Mouse (Mus musculus) gastrocnemius, adult 2 months (tissue): ENCODE measurements around the gene Ccni. TPM values are rescaled to one million over a fixed set of nuclear protein-coding genes. Genes with fewer than 3 reads are reported as not detected.

Source experiments
- DNase-seq: peaks from one replicate; pipeline ENCODE4 v3.0.0; 2022
- H3K27ac ChIP-seq: fragments of 200-600 bp; 2 replicates; pipeline ENCODE4 v1.8.1; 2022; ENCODE audit warnings: mild to moderate bottlenecking
- H3K4me3 ChIP-seq: fragments of 200-600 bp; 2 replicates; pipeline ENCODE4 v1.8.1; 2022; ENCODE audit warnings: mild to moderate bottlenecking, moderate library complexity
- CTCF ChIP-seq: fragments of 200-600 bp; IDR thresholded peaks from 2 replicates; pipeline ENCODE4 v1.8.1; 2022; ENCODE audit warnings: antibody characterized with exemption, mild to moderate bottlenecking, moderate library complexity
- intact Hi-C: fragments of 180-260 bp; cut with DNase I; formaldehyde crosslinking; loops from one replicate; pipeline ENCODE4 v1.15.1; 2025
- total RNA-seq, 2 experiments: library from RNA; stranded (reverse); gene quantifications; 2 replicates each; pipeline ENCODE4 v1.2.3; 2021

Gene Ccni
- total RNA-seq, 2 experiments from 2014 or later = 61.4 to 66.6 TPM

DNA sequence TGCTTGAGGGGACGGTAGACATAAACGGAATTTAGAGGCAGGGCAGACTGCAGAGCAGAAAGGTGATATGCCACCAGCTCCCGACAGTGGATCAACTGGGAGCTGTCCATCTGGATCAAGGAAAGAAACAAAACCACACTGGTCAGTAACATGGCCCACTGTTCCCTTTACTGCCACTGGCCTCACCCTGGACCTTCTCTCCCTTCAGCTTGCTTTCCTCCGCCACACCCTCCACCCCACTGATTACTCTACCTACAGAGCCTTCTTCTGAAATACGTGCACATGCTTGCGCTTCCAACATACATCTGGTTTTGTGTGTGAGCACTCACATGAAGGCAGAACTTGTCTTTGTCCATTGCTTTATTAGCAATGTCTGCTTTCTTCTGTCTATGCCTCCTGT is 23.0 kb downstream of the Ccni start:
- intact Hi-C loops = loop anchor here (5.0 kb wide), 1 partner anchor 139 kb away; no protein-coding TSS in a partner anchor
- no peak for DNase-seq
- Histone ChIP-seq H3K4me3 (no peak overlapping the region), H3K27ac (no peak overlapping the region)
- TF ChIP-seq CTCF = no peak

- H3K27ac ChIP-seq = no peak overlapping the region; the same call in 1 of the 2 replicates
- no peak for DNase-seq
- intact Hi-C loops = loop anchor here (5.0 kb wide), 1 partner anchor 142 kb away; no protein-coding TSS in a partner anchor
- peak; percentile 63 for TF ChIP-seq CTCF
- no peak overlapping the region for H3K4me3 ChIP-seq
These were observed 26.0 kb downstream of the Ccni start for GRCm38 (mm10) chr5:93180252-93180651.

GRCm38 (mm10) chr5:93178616-93179015 is 27.7 kb downstream of the Ccni start:
- no peak for DNase-seq
- TF ChIP-seq CTCF = no peak
- no peak overlapping the region for H3K4me3 ChIP-seq
- intact Hi-C loops = no loop called here
- no peak overlapping the region for H3K27ac ChIP-seq

GRCm38 (mm10) chr5:93174675-93175074 is 31.6 kb downstream of the Ccni start:
- intact Hi-C loops = no loop called here
- DNase-seq = no peak
- H3K27ac ChIP-seq = no peak overlapping the region
- TF ChIP-seq CTCF = no peak
- no peak overlapping the region for H3K4me3 ChIP-seq

GRCm38 (mm10) chr5:93172536-93172935 is 33.8 kb downstream of the Ccni start:
- no peak for TF ChIP-seq CTCF
- intact Hi-C loops = no loop called here

GRCm38 (mm10) chr5:93171420-93171819 is 34.9 kb downstream of the Ccni start:
- Histone ChIP-seq H3K27ac (no peak overlapping the region), H3K4me3 (no peak overlapping the region)
- no peak for TF ChIP-seq CTCF
- DNase-seq = no peak
- intact Hi-C loops = no loop called here

More at GRCm38 (mm10) chr5:93172536-93172935, 33.8 kb downstream of the Ccni start:
- Histone ChIP-seq H3K4me3 (no peak overlapping the region), H3K27ac (no peak overlapping the region)
- no peak for DNase-seq

- intact Hi-C loops = loop anchor here (5.0 kb wide), 1 partner anchor 441 kb away; no protein-coding TSS in a partner anchor
- TF ChIP-seq CTCF = no peak
- DNase-seq = no peak
- Histone ChIP-seq H3K27ac (no peak overlapping the region), H3K4me3 (no peak overlapping the region)
These were observed 37.6 kb downstream of the Ccni start for GRCm38 (mm10) chr5:93168654-93169053.

- intact Hi-C loops = loop anchor here (5.0 kb wide), 1 partner anchor 441 kb away; no protein-coding TSS in a partner anchor
- DNase-seq = no peak
- Histone ChIP-seq H3K27ac (no peak overlapping the region), H3K4me3 (no peak overlapping the region)
- TF ChIP-seq CTCF = peak; percentile 21; the same call in 1 of the 2 replicates
These were observed 38.3 kb downstream of the Ccni start for GRCm38 (mm10) chr5:93167919-93168516.

DNA sequence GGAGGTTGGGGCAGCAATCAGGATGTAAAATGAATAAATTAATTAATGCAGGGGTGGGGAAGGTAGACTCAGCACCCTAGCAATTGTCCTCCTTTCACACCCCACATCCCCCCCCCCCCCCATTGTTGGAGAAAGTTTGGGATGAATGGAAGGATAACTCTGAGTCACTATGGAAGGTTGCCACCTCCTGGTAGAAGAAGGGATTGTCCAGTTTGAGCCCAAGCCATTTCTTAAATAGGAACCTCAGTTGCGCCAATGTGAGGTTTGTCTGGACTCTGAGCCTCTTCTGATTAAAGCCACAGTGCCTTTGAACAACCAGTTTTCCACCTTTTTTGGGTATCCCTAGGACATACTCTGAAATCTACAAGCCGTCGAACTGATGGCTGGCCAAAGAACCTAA is 42.8 kb downstream of the Ccni start:
- peak; percentile 72 for TF ChIP-seq CTCF
- Histone ChIP-seq H3K4me3 (no peak overlapping the region), H3K27ac (no peak overlapping the region)
- intact Hi-C loops = loop anchor here (2.0 to 5.0 kb wide), 4 partner anchors 71 to 206 kb away; partner anchors contain the start of gene Sept11
- DNase-seq = peak; percentile 54

DNA sequence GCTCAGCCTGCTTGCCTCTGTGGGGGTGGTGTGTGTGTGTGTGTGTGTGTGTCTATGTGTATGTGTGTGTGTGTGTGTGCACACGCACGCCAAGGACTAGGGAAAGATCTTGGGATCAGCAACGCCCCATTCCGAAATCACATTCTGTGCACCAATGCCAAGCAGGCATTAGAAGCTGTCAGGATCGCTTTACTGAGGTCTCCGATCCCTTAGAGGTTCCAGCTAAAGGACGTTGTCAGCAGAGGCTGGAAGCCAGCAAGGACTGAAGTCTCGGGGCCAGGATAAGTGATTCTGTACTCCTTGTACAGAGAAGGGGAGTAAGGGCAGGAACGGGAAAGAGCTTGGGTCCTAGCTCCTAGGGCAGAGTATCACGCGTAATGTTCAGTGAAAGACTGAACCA is 51.9 kb downstream of the Ccni start:
- peak overlapping the region; percentile 78 for H3K27ac ChIP-seq
- intact Hi-C loops = loop anchor here (5.0 kb wide), 1 partner anchor 42 kb away; no protein-coding TSS in a partner anchor
- TF ChIP-seq CTCF = no peak
- peak; percentile 80 for DNase-seq
- peak overlapping the region; percentile 57 for H3K4me3 ChIP-seq

DNA sequence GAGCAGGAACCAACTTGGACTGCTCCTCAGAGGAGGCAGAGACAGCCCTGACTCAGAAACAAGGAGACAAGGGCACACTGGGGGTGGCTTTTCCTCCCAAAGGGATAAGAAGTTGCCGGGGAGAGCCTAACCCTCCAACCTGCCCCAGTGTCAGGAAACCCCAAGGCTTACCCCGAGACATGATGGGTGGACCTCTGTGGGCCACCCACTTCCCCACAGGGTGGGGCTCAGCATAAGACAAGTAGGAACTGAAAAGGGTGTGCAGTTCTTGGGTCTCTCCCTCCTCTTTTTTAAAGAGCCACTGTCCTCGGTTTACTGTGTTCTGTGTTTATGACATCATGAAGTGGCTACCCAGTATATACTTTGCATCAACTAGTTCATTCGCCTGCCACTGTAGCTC is 53.8 kb downstream of the Ccni start:
- intact Hi-C loops = loop anchor here (5.0 kb wide), 1 partner anchor 40 kb away; no protein-coding TSS in a partner anchor
- no peak for TF ChIP-seq CTCF
- H3K4me3 ChIP-seq = peak overlapping the region; percentile 40
- peak overlapping the region; percentile 78 for H3K27ac ChIP-seq
- no peak for DNase-seq

DNA sequence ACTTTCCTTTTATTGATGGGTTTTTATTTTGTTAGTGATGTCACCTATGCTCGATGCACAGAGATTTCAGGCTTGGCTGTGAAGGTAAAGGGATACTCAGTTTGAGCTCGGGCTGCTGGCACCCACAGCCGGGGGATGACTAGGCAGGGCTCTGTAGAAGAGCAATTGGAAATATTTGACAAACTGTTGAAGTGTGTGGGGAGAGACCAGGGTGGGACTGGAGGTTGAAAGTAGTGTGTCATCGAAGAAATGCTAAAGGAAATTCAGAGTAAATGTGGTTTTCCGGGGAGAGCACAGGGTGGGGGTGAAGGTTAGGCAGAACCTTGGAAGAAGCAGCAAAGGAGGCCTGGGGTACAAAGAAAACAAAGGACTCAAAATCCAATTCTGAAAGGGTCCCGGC is 54.3 kb downstream of the Ccni start:
- Histone ChIP-seq H3K4me3 (peak overlapping the region; percentile 40), H3K27ac (peak overlapping the region; percentile 78)
- no peak for DNase-seq
- intact Hi-C loops = loop anchor here (5.0 kb wide), 1 partner anchor 40 kb away; no protein-coding TSS in a partner anchor
- TF ChIP-seq CTCF = no peak

DNA sequence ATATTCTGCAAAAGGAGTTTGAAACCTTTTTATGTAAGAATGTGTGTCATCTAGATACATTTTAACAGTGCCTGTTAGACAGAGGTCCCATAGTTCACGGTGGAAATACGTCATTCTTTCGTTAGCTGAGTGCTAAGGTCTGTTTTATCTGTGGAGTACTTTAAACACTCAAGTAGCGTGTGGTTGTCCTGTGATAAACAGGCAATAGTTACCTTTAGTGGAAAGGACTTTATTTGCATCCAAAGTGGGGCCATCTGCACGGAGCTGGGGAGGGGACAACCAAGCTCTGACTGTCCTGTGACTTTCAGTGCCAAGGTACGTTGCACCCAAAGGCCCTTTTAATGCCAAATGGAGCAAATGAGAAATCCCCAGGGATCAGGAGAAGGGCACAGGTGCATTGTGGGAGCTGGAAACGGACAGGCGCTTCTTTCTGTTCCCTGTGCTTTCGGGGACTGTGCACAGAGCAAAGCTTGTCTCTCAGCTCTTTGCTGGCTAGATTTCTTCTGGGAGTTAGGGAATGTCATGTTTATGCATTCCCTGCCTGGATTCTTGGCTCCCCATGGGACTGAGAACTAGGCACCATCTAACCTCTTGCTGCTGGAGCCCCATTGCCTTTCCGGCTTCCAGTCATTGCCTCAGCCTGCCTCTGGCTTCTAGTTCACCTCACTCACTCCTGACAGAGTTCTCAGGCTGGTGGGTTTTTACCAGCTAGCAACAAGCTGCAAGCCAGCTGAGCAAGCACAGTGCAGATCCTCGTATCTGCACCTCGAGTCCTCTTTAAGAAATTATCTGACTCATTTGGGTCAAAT is 56.1 kb downstream of the Ccni start:
- Histone ChIP-seq H3K4me3 (no peak overlapping the region), H3K27ac (peak overlapping the region; percentile 78)
- DNase-seq = peak; percentile 36
- no peak for TF ChIP-seq CTCF
- intact Hi-C loops = loop anchor here (5.0 kb wide), 1 partner anchor 38 kb away; no protein-coding TSS in a partner anchor
